Mouse (Mus musculus) embryonic facial prominence, embryonic 14.5 days (tissue): ENCODE measurements around the gene Glod4. TPM values are rescaled to one million over a fixed set of nuclear protein-coding genes. Genes with fewer than 3 reads are reported as not detected.

Source experiments
- ATAC-seq: fragments of 200-750 bp; cut with Nextera tagmentation; 2 replicates; pipeline ENCODE4 v1.8.0; 2017; ENCODE audit warnings: low read depth, moderate number of reproducible peaks, moderate TSS enrichment
- DNase-seq: peaks from one replicate; pipeline ENCODE4 v3.0.0-alpha.2; 2015; ENCODE audit warnings: low spot score
- H3K27ac ChIP-seq: fragments of 300-500 bp; sonication (generic); replicated peaks from 2 replicates; pipeline ENCODE4 v1.5.1; 2014; ENCODE audit warnings: low read depth, mild to moderate bottlenecking, low read length, moderate library complexity
- H3K27me3 ChIP-seq: fragments of 300-500 bp; sonication (generic); replicated peaks from 2 replicates; pipeline ENCODE4 v1.6.1; 2014; ENCODE audit warnings: low read length; ENCODE audit not compliant: control insufficient read depth, insufficient read depth
- H3K36me3 ChIP-seq: fragments of 300-500 bp; sonication (generic); 2 replicates; pipeline ENCODE4 v1.6.1; 2014; ENCODE audit warnings: low read length, mixed read lengths; ENCODE audit not compliant: control insufficient read depth, insufficient read depth
- H3K4me1 ChIP-seq: fragments of 300-500 bp; sonication (generic); 2 replicates; pipeline ENCODE4 v1.6.1; 2014; ENCODE audit warnings: antibody characterized with exemption, low read length; ENCODE audit not compliant: control insufficient read depth, insufficient read depth
- H3K4me2 ChIP-seq: fragments of 300-500 bp; sonication (generic); 2 replicates; pipeline ENCODE4 v1.6.1; 2014; ENCODE audit warnings: low read depth, mild to moderate bottlenecking, low read length, moderate library complexity, mixed read lengths
- H3K4me3 ChIP-seq: fragments of 300-500 bp; sonication (generic); 2 replicates; pipeline ENCODE4 v1.5.1; 2014; ENCODE audit warnings: low read depth, mild to moderate bottlenecking, low read length
- H3K9ac ChIP-seq: fragments of 300-500 bp; sonication (generic); 2 replicates; pipeline ENCODE4 v1.6.1; 2014; ENCODE audit warnings: low read depth, mild to moderate bottlenecking, low read length, moderate library complexity, mixed read lengths
- H3K9me3 ChIP-seq: fragments of 300-500 bp; sonication (generic); 2 replicates; pipeline ENCODE4 v1.6.1; 2016; ENCODE audit warnings: low read length; ENCODE audit not compliant: control insufficient read depth
- WGBS: fragments of 180-500 bp; shearing (Covaris S2); extraction: QIAGEN DNeasy Blood & Tissue Kit; methylation state at CpG from one replicate; pipeline ENCODE4 v1.1.7; 2014; 5-methylcytosine and 5-hydroxymethylcytosine counted together
- polyA plus RNA-seq: library from polyadenylated mRNA; unstranded; fragments of >200 nt; fragmentation: Nextera tagmentation; extraction: Ambion mirVana; gene quantifications from 2 replicates; pipeline ENCODE4 v1.2.1, GENCODE M21; 2014

The Glod4 gene
- polyA plus RNA-seq, 1 experiment from 2014 or later: 129 TPM

DNA sequence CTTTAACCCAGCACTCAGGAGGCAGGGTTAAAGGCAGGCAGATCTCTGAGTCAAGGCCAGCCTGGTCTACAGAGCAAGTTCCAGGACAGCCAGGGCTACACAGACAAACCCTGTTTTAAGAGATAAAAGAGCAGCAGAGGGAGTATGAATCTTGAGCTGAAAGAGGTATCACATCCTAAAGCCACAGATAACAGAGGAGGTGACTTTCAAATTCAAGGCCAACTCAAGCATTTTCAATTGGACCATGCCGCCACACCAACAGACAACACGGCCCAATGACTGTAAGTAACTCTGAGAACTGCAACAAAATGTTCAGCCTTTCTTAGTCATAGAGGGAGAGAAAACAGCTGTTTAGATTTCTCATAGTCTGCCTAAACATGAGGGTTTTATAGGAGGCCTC, 89.3 kb downstream of the Glod4 start:
- no peak for ATAC-seq
- no peak for DNase-seq
- H3K27me3 ChIP-seq: no peaks in the 10 kb centered on the region

GRCm38 (mm10) chr11:76153236-76153951, 90.1 kb downstream of the Glod4 start:
- H3K4me1 ChIP-seq: peaks cover 11% of the 10 kb centered on the region; the same call in 1 of the 2 replicates
- ATAC-seq (no peak), DNase-seq (no peak)
- no peaks in the 10 kb centered on the region for H3K27me3 ChIP-seq
- H3K4me3 ChIP-seq: no peak overlapping the region
- H3K9me3 ChIP-seq: no peaks in the 10 kb centered on the region
- H3K9ac ChIP-seq: no peak overlapping the region
- H3K27ac ChIP-seq: no peak overlapping the region
- H3K4me2 ChIP-seq: no peak overlapping the region
- 79% methylated on average over 5 of the region's 5 CpGs for WGBS
- peaks cover 13% of the 10 kb centered on the region; the same call in 1 of the 2 replicates for H3K36me3 ChIP-seq

More for the DNA sequence above, 89.3 kb downstream of the Glod4 start:
- Histone ChIP-seq H3K36me3 (peaks cover 15% of the 10 kb centered on the region; the same call in 1 of the 2 replicates), H3K4me1 (peaks cover 3% of the 10 kb centered on the region; the same call in 1 of the 2 replicates), H3K9me3 (no peaks in the 10 kb centered on the region), H3K4me3 (no peak overlapping the region), H3K9ac (no peak overlapping the region), H3K27ac (no peak overlapping the region), H3K4me2 (no peak overlapping the region)
- WGBS: 90% methylated on average over 2 of the region's 2 CpGs

DNA sequence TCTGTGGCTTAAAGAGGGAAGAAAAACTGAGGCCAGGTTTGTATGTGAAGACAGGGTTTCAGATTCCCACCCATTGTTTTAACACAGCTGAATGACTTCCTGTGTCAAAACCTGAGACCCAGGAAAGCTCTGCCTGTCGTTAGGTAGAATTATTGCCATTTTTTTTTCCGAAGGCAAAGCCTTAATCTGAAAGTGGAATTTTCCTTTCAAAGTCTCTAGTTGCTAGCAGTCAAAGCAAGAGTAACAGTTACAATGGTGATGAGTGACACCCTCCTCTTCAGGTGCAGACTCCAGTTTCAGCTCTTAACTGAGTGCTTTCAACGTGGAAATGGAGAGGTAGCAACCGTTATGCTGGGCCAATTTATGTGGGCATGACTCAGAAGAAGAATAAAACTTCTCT, 92.5 kb downstream of the Glod4 start:
- Histone ChIP-seq H3K9ac (no peak overlapping the region), H3K27me3 (no peaks in the 10 kb centered on the region), H3K36me3 (peaks cover 10% of the 10 kb centered on the region; the same call in 1 of the 2 replicates), H3K9me3 (no peaks in the 10 kb centered on the region), H3K4me1 (peaks cover 21% of the 10 kb centered on the region; the same call in 1 of the 2 replicates), H3K4me2 (no peak overlapping the region), H3K27ac (peak overlapping the region; percentile 30; the same call in 1 of the 2 replicates), H3K4me3 (no peak overlapping the region)
- ATAC-seq (no peak), DNase-seq (no peak)
- 41% methylated on average over 4 of the region's 4 CpGs for WGBS

- ATAC-seq (peak; percentile 85; the same call in 1 of the 2 replicates), DNase-seq (peak; percentile 82)
- 48% methylated on average over 8 of the region's 8 CpGs for WGBS
- no peaks in the 10 kb centered on the region for H3K9me3 ChIP-seq
- peak overlapping the region; percentile 3; the same call in 1 of the 2 replicates for H3K4me2 ChIP-seq
- no peak overlapping the region for H3K9ac ChIP-seq
- peaks cover 21% of the 10 kb centered on the region; the same call in 1 of the 2 replicates for H3K4me1 ChIP-seq
- H3K27me3 ChIP-seq: no peaks in the 10 kb centered on the region
- H3K36me3 ChIP-seq: no peaks in the 10 kb centered on the region
- H3K4me3 ChIP-seq: no peak overlapping the region
- H3K27ac ChIP-seq: peak overlapping the region; percentile 71
Measured at GRCm38 (mm10) chr11:76148055-76149008, 95.2 kb downstream of the Glod4 start.

- 86% methylated on average over 8 of the region's 8 CpGs for WGBS
Measured at GRCm38 (mm10) chr11:76146187-76147010, 97.1 kb downstream of the Glod4 start.

DNA sequence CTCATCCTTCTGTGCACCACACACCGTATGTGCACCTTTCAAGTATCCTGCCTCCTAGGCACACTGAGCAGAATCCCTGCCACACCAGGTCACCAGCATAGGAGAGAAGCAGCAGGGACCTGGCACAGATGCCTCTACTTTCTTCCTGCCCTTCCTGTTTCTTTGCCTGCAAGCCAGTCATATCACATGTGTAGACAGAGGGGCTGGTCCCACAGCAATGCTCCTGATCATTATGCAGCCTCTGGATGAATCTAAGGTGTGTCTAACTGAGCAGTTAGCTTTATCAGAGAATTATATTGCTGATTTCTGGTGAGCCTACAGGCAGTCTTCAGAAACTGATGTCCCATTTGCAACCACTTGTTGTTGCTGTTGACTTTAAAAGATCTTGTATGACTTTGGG, 98.4 kb downstream of the Glod4 start:
- Histone ChIP-seq H3K27ac (no peak overlapping the region), H3K36me3 (0 out of 2 replicates have a peak, but pooled peaks cover 3% of the 10 kb centered on the region), H3K9me3 (no peaks in the 10 kb centered on the region), H3K27me3 (no peaks in the 10 kb centered on the region), H3K4me3 (no peak overlapping the region), H3K9ac (no peak overlapping the region), H3K4me2 (no peak overlapping the region), H3K4me1 (peaks cover 21% of the 10 kb centered on the region; the same call in 1 of the 2 replicates)
- DNase-seq: no peak
- no peak for ATAC-seq
- WGBS: 82% methylated on average over 1 of the region's 1 CpGs

More at GRCm38 (mm10) chr11:76146187-76147010, 97.1 kb downstream of the Glod4 start:
- H3K4me2 ChIP-seq: no peak overlapping the region
- 0 out of 2 replicates have a peak, but pooled peaks cover 3% of the 10 kb centered on the region for H3K36me3 ChIP-seq
- no peaks in the 10 kb centered on the region for H3K9me3 ChIP-seq
- H3K4me3 ChIP-seq: no peak overlapping the region
- H3K9ac ChIP-seq: no peak overlapping the region
- DNase-seq: no peak
- peaks cover 21% of the 10 kb centered on the region; the same call in 1 of the 2 replicates for H3K4me1 ChIP-seq
- no peak for ATAC-seq
- H3K27ac ChIP-seq: no peak overlapping the region
- no peaks in the 10 kb centered on the region for H3K27me3 ChIP-seq

GRCm38 (mm10) chr11:76144386-76144785, 99.1 kb downstream of the Glod4 start:
- H3K36me3 ChIP-seq: 0 out of 2 replicates have a peak, but pooled peaks cover 3% of the 10 kb centered on the region
- no peak overlapping the region for H3K27ac ChIP-seq
- H3K4me2 ChIP-seq: no peak overlapping the region
- H3K9me3 ChIP-seq: no peaks in the 10 kb centered on the region
- WGBS: 97% methylated on average over 8 of the region's 8 CpGs
- DNase-seq (no peak), ATAC-seq (no peak)
- H3K4me3 ChIP-seq: no peak overlapping the region
- H3K27me3 ChIP-seq: no peaks in the 10 kb centered on the region
- H3K9ac ChIP-seq: no peak overlapping the region
- peaks cover 20% of the 10 kb centered on the region; the same call in 1 of the 2 replicates for H3K4me1 ChIP-seq

GRCm38 (mm10) chr11:76137996-76138395, 105.5 kb downstream of the Glod4 start:
- no peak for DNase-seq
- Histone ChIP-seq H3K27me3 (no peaks in the 10 kb centered on the region), H3K4me2 (no peak overlapping the region), H3K9me3 (no peaks in the 10 kb centered on the region), H3K36me3 (peaks cover 44% of the 10 kb centered on the region), H3K9ac (no peak overlapping the region), H3K27ac (no peak overlapping the region), H3K4me3 (no peak overlapping the region), H3K4me1 (no peaks in the 10 kb centered on the region)
- no peak for ATAC-seq
- 78% methylated on average over 3 of the region's 3 CpGs for WGBS
